Mouse (Mus musculus) ES-Bruce4 (cell line): Measurements from ENCODE around the gene Zfp637. TPM values are rescaled to one million over a fixed set of nuclear protein-coding genes. Genes with fewer than 3 reads are reported as not detected.
A peak's percentile ranks its signal among the peaks of the same experiment; 100 is the strongest.
"Not testable (repeated sequence)": the region's sequence is repeated elsewhere in the genome, so short reads cannot be mapped to it uniquely, and the experiment has no call there.

ENCODE experiments used
- H3K27ac ChIP-seq: 2 replicates; pipeline ENCODE4 v1.5.1; 2012; ENCODE audit warnings: low read length, inconsistent platforms; ENCODE audit not compliant: insufficient read depth
- H3K27me3 ChIP-seq: 2 replicates; pipeline ENCODE4 v1.6.1; 2012; ENCODE audit warnings: mild to moderate bottlenecking, low read length, inconsistent platforms; ENCODE audit not compliant: control insufficient read depth, poor library complexity, insufficient read depth, severe bottlenecking
- H3K36me3 ChIP-seq: 2 replicates; pipeline ENCODE4 v1.6.1; 2012; ENCODE audit warnings: inconsistent platforms, mild to moderate bottlenecking, low read length, moderate library complexity; ENCODE audit not compliant: control insufficient read depth, poor library complexity, insufficient read depth, severe bottlenecking
- H3K4me1 ChIP-seq: one replicate; pipeline ENCODE4 v1.8.1; 2011; ENCODE audit warnings: low read length; ENCODE audit not compliant: control insufficient read depth, insufficient read depth
- H3K4me3 ChIP-seq: 2 replicates; pipeline ENCODE4 v1.5.1; 2011; ENCODE audit warnings: low read depth, mild to moderate bottlenecking, low read length
- H3K9ac ChIP-seq: 2 replicates; pipeline ENCODE4 v1.6.1; 2012; ENCODE audit warnings: low read depth, mild to moderate bottlenecking, inconsistent platforms; ENCODE audit not compliant: poor library complexity, severe bottlenecking
- H3K9me3 ChIP-seq: replicated peaks from 2 replicates; pipeline ENCODE4 v1.6.1; 2012; ENCODE audit warnings: mild to moderate bottlenecking, low read length, inconsistent platforms; ENCODE audit not compliant: control insufficient read depth, poor library complexity, insufficient read depth, severe bottlenecking
- CTCF ChIP-seq: IDR thresholded peaks from one replicate; pipeline ENCODE4 v1.8.1; 2011; ENCODE audit warnings: low read depth, low read length
- EP300 ChIP-seq: IDR thresholded peaks from 2 replicates; pipeline ENCODE4 v1.6.1; 2011; ENCODE audit warnings: low read depth, low read length; ENCODE audit not compliant: insufficient read depth
- POLR2A ChIP-seq: IDR thresholded peaks from one replicate; pipeline ENCODE4 v1.8.1; 2011; ENCODE audit warnings: low read length; ENCODE audit not compliant: insufficient read depth
- polyA plus RNA-seq: library from polyadenylated mRNA; stranded (reverse); fragments of >200 nt; gene quantifications from 2 replicates; pipeline ENCODE4 v1.2.4, GENCODE M21; 2011; ENCODE audit warnings: low read depth; ENCODE audit not compliant: missing spikeins, insufficient read depth, insufficient read length

The Zfp637 gene
- polyA plus RNA-seq, 1 experiment: 9.5 TPM

DNA sequence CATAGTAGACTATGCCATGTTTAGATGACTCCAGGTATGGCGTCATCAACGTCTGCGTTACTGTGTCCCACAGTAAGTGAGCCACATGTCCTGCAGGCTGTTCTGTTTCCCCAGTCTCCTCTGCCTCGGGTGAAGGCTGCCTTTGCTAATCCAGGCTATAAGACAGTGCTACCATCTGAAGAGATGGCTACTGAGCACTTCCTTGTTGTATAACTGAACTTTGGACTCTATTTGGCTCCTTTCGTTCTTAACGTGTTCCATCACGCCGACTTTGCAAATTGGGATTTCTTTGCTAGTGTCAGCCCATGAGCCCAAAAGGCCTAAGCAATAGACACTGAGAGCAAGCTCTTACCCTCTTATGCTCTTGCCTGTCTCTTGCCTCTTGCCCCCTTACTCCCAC lies 27.2 kb downstream of the Zfp637 start:
- Histone ChIP-seq H3K27me3 (no peaks in the 10 kb centered on the region), H3K9me3 (no peaks in the 10 kb centered on the region), H3K9ac (no peak overlapping the region), H3K36me3 (no peaks in the 10 kb centered on the region), H3K4me3 (no peak overlapping the region), H3K27ac (no peak overlapping the region), H3K4me1 (no peaks in the 10 kb centered on the region)
- TF ChIP-seq EP300: no peak
- no peak for TF ChIP-seq CTCF
- TF ChIP-seq POLR2A: no peak

GRCm38 (mm10) chr6:117871034-117871433 lies 30.1 kb downstream of the Zfp637 start:
- Histone ChIP-seq H3K9ac (peak overlapping the region; percentile 42), H3K4me3 (peak overlapping the region; percentile 74), H3K9me3 (no peaks in the 10 kb centered on the region), H3K27ac (no peak overlapping the region), H3K4me1 (no peaks in the 10 kb centered on the region), H3K27me3 (no peaks in the 10 kb centered on the region), H3K36me3 (no peaks in the 10 kb centered on the region)
- TF ChIP-seq CTCF (no peak), EP300 (no peak), POLR2A (no peak)

DNA sequence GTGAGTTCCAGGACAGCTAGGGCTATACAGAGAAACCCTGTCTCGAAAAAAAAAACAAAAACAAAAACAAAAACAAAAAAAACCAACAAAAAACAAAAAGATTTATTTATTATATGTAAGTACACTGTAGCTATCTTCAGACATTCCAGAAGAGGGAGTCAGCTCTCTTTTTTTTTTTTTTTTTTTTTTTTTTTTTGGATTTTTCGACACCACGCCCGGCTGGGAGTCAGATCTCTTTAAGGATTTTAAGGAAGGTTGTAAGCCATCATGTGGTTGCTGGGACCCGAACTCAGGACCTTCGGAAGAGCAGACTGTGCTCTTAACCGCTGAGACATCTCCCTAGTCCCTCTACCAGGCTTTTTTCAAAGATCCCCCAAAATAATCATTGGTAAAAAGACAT lies 32.5 kb downstream of the Zfp637 start:
- H3K27ac ChIP-seq: not testable (repeated sequence)

GRCm38 (mm10) chr6:117874621-117875281 lies 33.8 kb downstream of the Zfp637 start:
- Histone ChIP-seq H3K9ac (no peak overlapping the region), H3K4me1 (no peaks in the 10 kb centered on the region), H3K36me3 (no peaks in the 10 kb centered on the region), H3K27ac (no peak overlapping the region), H3K4me3 (no peak overlapping the region), H3K27me3 (no peaks in the 10 kb centered on the region), H3K9me3 (no peaks in the 10 kb centered on the region)
- TF ChIP-seq EP300: no peak
- no peak for TF ChIP-seq CTCF
- TF ChIP-seq POLR2A: no peak

More for the DNA sequence above, 32.5 kb downstream of the Zfp637 start:
- H3K36me3 ChIP-seq, H3K9ac ChIP-seq, H3K4me1 ChIP-seq, H3K4me3 ChIP-seq, H3K9me3 ChIP-seq, H3K27me3 ChIP-seq: not testable (repeated sequence)

GRCm38 (mm10) chr6:117878700-117879407 lies 37.9 kb downstream of the Zfp637 start:
- Histone ChIP-seq H3K27ac (peak overlapping the region; percentile 89), H3K4me3 (peak overlapping the region; percentile 75), H3K9ac (peak overlapping the region; percentile 69), H3K4me1 (peaks cover 1% of the 10 kb centered on the region), H3K9me3 (no peaks in the 10 kb centered on the region), H3K36me3 (no peaks in the 10 kb centered on the region), H3K27me3 (no peaks in the 10 kb centered on the region)
- TF ChIP-seq CTCF (no peak), POLR2A (peak; percentile 6)

- TF ChIP-seq POLR2A (peak; percentile 25), EP300 (peak; percentile 52; the same call in 1 of the 2 replicates), CTCF (peak; percentile 97)
- Histone ChIP-seq H3K9me3 (no peaks in the 10 kb centered on the region), H3K9ac (peak overlapping the region; percentile 69), H3K36me3 (no peaks in the 10 kb centered on the region), H3K4me1 (peaks cover 1% of the 10 kb centered on the region), H3K4me3 (peak overlapping the region; percentile 81), H3K27me3 (no peaks in the 10 kb centered on the region), H3K27ac (peak overlapping the region; percentile 89)
These were observed 38.6 kb downstream of the Zfp637 start for GRCm38 (mm10) chr6:117879408-117880115.
